Mouse (Mus musculus) liver, embryonic 14.5 days (tissue): ENCODE results near the gene Dusp8.

Experiments
- CTCF ChIP-seq: IDR thresholded peaks from 2 replicates; pipeline ENCODE4 v1.5.1; 2016; ENCODE audit warnings: antibody characterized with exemption, low read depth, control low read depth
- EP300 ChIP-seq: IDR thresholded peaks from 2 replicates; pipeline ENCODE4 v1.6.1; 2016; ENCODE audit warnings: antibody characterized with exemption, low read depth

DNA sequence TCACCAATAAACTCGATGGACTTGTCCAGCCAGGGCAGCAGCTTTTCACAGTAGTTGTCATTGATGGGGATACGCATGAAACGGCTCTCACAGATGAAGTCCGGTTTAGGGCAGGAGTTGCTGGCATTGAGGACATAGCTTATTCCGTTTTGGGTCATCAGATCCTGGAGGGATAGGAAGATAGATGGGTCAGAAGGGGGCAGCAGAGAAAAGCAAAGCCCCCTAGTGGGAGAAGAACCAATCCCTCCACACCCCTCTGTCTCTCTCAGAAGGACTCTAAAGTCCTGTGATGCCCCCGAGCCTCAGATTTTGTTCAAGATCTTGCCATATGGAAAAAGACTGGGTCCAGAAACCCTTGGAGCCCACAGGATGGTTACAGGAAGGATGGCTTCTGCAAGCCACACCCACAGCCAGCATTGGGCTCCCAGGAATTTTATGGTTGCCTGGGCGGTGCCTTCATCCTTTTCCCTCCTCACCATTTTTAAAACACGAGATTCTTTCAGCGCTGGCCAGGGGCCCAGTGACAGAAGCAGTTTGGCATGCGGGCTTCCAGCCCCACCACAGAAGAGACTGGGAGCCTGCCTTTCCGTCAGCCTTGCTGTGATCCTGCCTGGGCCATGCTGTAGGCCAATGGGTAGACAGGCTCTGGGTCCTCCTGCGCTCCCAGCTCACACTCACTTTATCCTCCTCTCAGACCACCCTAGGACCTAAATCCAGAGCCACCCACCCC lies 11.9 kb downstream of the Dusp8 start:
- TF ChIP-seq CTCF = no peak
- TF ChIP-seq EP300 = no peak
